Mouse (Mus musculus) heart, postnatal 0 days (tissue): ENCODE measurements around the gene Cuzd1.

ENCODE experiments used
- CTCF ChIP-seq: IDR thresholded peaks from 2 replicates; pipeline ENCODE4 v1.5.1; 2016; ENCODE audit warnings: antibody characterized with exemption, control low read depth, low read depth
- EP300 ChIP-seq: IDR thresholded peaks from 2 replicates; pipeline ENCODE4 v1.6.1; 2016; ENCODE audit warnings: antibody characterized with exemption, low read depth

DNA sequence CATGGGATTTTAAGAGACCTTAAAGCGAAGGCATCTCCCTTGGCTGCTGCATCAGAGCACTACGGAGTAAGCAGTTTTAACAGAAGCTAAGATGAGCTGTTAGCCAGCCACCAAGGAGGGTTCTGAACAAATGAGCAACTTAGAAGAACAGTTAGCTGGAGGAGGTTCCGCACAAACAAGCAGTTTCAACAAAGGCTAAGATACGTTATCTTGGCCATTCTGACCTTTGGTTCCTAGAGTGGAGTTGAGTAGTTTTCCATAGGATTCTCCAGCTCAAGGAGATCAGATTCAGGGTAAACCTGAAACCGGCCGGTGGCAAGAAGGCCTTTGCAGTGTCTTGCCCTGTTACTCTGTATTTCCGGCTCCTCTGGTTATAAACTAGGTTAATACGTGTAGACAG is 42.0 kb upstream of the Cuzd1 start:
- no peak for TF ChIP-seq CTCF
- no peak for TF ChIP-seq EP300
